ENCODE assay signal across 8 mouse cellular contexts in the genomic region with DNA sequence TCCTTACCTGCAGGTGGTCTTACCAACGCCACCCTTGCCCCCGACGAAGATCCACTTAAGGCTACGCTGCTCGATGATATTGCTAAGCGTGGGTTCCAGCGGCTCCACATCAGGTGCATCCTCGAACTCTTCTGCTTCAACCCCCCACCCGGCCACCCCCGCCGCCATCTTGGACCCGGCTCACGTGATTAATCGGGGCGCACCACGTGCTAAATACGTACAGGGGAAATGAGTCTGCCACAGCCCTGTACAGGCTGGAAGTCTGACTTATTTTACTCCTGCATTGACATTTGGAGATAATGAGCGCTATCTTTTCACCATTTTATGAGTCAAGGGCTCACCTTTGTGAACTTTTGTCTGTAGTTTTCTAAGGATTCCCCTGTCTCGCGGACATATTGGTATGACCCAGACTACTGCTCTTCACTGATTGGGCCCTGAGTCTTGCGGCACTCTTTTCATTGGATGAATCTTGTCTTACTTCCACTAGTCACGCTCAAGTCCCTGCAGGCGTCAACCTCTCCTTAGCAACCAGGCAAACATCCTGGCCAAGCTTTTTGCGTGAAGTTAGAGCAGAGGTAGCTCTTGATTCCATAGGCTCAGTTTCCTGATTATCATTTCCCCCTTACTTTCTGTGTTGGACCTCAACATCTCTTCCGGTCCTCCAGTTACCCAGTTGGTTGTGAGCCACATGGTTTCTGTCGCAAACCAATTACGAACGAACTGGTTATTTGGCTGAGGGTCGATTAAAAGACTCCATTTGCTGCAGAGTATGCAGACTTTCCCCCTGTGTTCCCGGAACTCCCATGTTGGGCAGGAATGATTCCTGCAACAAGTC. TPM values are rescaled to one million over a fixed set of nuclear protein-coding genes. Genes with fewer than 3 reads are reported as not detected.
DNase-seq lines count a peak whose midpoint lies in the region; ATAC-seq lines count a peak whose summit lies in the region.

TSS of gene Asna1 (minus strand) at position 184 of the 835 bp plus-strand sequence.

- H3K9me3 ChIP-seq in forebrain, embryonic 14.5 days (replicated peaks; ENCODE audit: control insufficient read depth, low read length): no peaks in the 10 kb centered on the region
- H3K9me3 ChIP-seq in neural tube, embryonic 15.5 days (replicated peaks): no peaks in the 10 kb centered on the region

- peaks cover 25% of the 10 kb centered on the region for H3K4me1 ChIP-seq in forebrain, embryonic 14.5 days (ENCODE audit: control insufficient read depth, insufficient read depth, low read length)
- H3K4me1 ChIP-seq in neural tube, embryonic 15.5 days: peaks cover 51% of the 10 kb centered on the region

- intact Hi-C loops in heart, postnatal 14 days (cut with DNase I): no loop called here

- no peaks in the 10 kb centered on the region for H3K27me3 ChIP-seq in forebrain, embryonic 14.5 days (replicated peaks; ENCODE audit: control insufficient read depth, insufficient read depth, low read length)
- H3K27me3 ChIP-seq in neural tube, embryonic 15.5 days (replicated peaks): no peaks in the 10 kb centered on the region

- ATAC-seq in forebrain, embryonic 14.5 days: peak; percentile 92
- peak; percentile 89 for ATAC-seq in neural tube, embryonic 15.5 days (ENCODE audit: low FRiP score)

- peaks cover 43% of the 10 kb centered on the region for H3K36me3 ChIP-seq in forebrain, embryonic 14.5 days (ENCODE audit: control insufficient read depth, insufficient read depth, low read length)
- peaks cover 43% of the 10 kb centered on the region for H3K36me3 ChIP-seq in neural tube, embryonic 15.5 days

- peak within 1 kb of the TSS; percentile 92 for H3K4me2 ChIP-seq in forebrain, embryonic 14.5 days (ENCODE audit: low read length)
- peak within 1 kb of the TSS; percentile 92 for H3K4me2 ChIP-seq in neural tube, embryonic 15.5 days

- peak; percentile 99 for DNase-seq in ES-CJ7 (ENCODE audit: low read depth, low spot score)
- DNase-seq in cerebellum, adult 11 months: peak; percentile 72
- peak; percentile 97 for DNase-seq in forebrain, embryonic 14.5 days (ENCODE audit: low spot score)
- peak; percentile 80 to 84 for DNase-seq in heart, postnatal 14 days
- peak; percentile 90 for DNase-seq in layer of hippocampus, adult 11-12 months (ENCODE audit: low spot score)
- DNase-seq in lung, adult 18-20 months: peak; percentile 86 to 90
- peak; percentile 89 for DNase-seq in testis, postnatal 14 days (ENCODE audit: low spot score)

- peak within 1 kb of the TSS; percentile 78 for H3K4me3 ChIP-seq in forebrain, embryonic 14.5 days (ENCODE audit: low read depth, low read length)
- peak within 1 kb of the TSS; percentile 97 for H3K4me3 ChIP-seq in neural tube, embryonic 15.5 days (replicated peaks)

- no peak within 1 kb of the TSS; the same call in 1 of the 2 replicates for H3K27ac ChIP-seq in forebrain, embryonic 14.5 days (ENCODE audit: low read depth, low read length)
- H3K27ac ChIP-seq in neural tube, embryonic 15.5 days (replicated peaks): peak within 1 kb of the TSS; percentile 86

- H3K9ac ChIP-seq in forebrain, embryonic 14.5 days (ENCODE audit: low read length): peak within 1 kb of the TSS; percentile 79
- H3K9ac ChIP-seq in neural tube, embryonic 15.5 days (replicated peaks): peak within 1 kb of the TSS; percentile 74

- WGBS in forebrain, embryonic 14.5 days: 8% methylated on average over 30 of the region's 30 CpGs
- WGBS in neural tube, embryonic 15.5 days: 8% methylated on average over 30 of the region's 30 CpGs

RNA-seq across cellular contexts. Expression of gene Asna1, which starts in this region (rescaled TPM):
- 166 and 178 TPM in 2 replicates for polyA plus RNA-seq in forebrain, embryonic 14.5 days (2014; fragmentation: Nextera tagmentation; extraction: Ambion mirVana)
- total RNA-seq in heart, postnatal 14 days (2021): 10 to 100 TPM; 65.7 to 67.1 TPM
- 148 and 154 TPM in 2 replicates for polyA plus RNA-seq in neural tube, embryonic 15.5 days (2015; fragmentation: Nextera tagmentation; extraction: Ambion mirVana)
